Mouse (Mus musculus): Measurements from ENCODE around the gene Klf2.

- TF ChIP-seq CTCF (IDR thresholded peaks at IDR 0.05; ENCODE audit: low read depth, low read length) (no peak), EP300 (IDR thresholded peaks at IDR 0.05; ENCODE audit: insufficient read depth, low read depth, low read length) (no peak), POLR2A (IDR thresholded peaks at IDR 0.05; ENCODE audit: insufficient read depth, low read length) (no peak)
These were observed 5.9 kb downstream of the Klf2 start for GRCm38 (mm10) chr8:72324708-72325107.

Measured in ES-Bruce4 (cell line).